Mouse (Mus musculus): Measurements from ENCODE around the gene Dph6. TPM values are rescaled to one million over a fixed set of nuclear protein-coding genes. Genes with fewer than 3 reads are reported as not detected.
A peak's percentile ranks its signal among the peaks of the same experiment; 100 is the strongest.

Dph6 gene
- polyA plus RNA-seq (2014; fragmentation: Nextera tagmentation; extraction: Ambion mirVana): 18.3 and 19.2 TPM in 2 replicates

GRCm38 (mm10) chr2:114654365-114655239 lies at the start of gene Dph6:
Gene Dph6 (minus strand): TSS chr2:114654964.
- Histone ChIP-seq H3K27me3 (ENCODE audit: control insufficient read depth, insufficient read depth, low read length) (no peaks in the 10 kb centered on the region), H3K27ac (replicated peaks in 1 of 2; ENCODE audit: control insufficient read depth in 1 of 2, insufficient read depth in 1 of 2, low read depth in 2 of 2, low read length in 2 of 2) (peak within 1 kb of the TSS; percentile 92 to 94), H3K4me1 (ENCODE audit: control insufficient read depth in 2 of 2, insufficient read depth in 2 of 2, low read length in 2 of 2) (peaks cover 0 to 5% of the 10 kb centered on the region in 2 experiments; a peak in 1 of 4 replicates), H3K4me2 (ENCODE audit: low read length) (peak within 1 kb of the TSS; percentile 68), H3K9me3 (ENCODE audit: control insufficient read depth, low read length) (no peaks in the 10 kb centered on the region), H3K4me3 (ENCODE audit: control insufficient read depth in 1 of 2, insufficient read depth in 1 of 2, low read depth in 1 of 2, low read length in 2 of 2) (peak within 1 kb of the TSS; percentile 57 to 83), H3K36me3 (ENCODE audit: control insufficient read depth, insufficient read depth, low read length) (no peaks in the 10 kb centered on the region), H3K9ac (ENCODE audit: low read length) (peak within 1 kb of the TSS; percentile 77)
- WGBS: under 1% methylated on average over 45 of the region's 45 CpGs
- peak; percentile 91 for ATAC-seq (ENCODE audit: insufficient number of reproducible peaks, insufficient read depth, low FRiP score, low read depth)

GRCm38 (mm10) chr2:114700966-114701685 lies 46.4 kb upstream of the Dph6 start:
- peaks cover 0 to 3% of the 10 kb centered on the region in 2 experiments; a peak in 1 of 4 replicates for H3K4me1 ChIP-seq (ENCODE audit: control insufficient read depth in 2 of 2, insufficient read depth in 2 of 2, low read length in 2 of 2)
- no peak overlapping the region for H3K27ac ChIP-seq (replicated peaks in 1 of 2; ENCODE audit: control insufficient read depth in 1 of 2, insufficient read depth in 1 of 2, low read depth in 2 of 2, low read length in 2 of 2)
- no peaks in the 10 kb centered on the region for H3K27me3 ChIP-seq (ENCODE audit: control insufficient read depth, insufficient read depth, low read length)
- H3K9ac ChIP-seq (ENCODE audit: low read length): no peak overlapping the region
- WGBS: 65% methylated on average over 2 of the region's 2 CpGs
- no peak overlapping the region for H3K4me3 ChIP-seq (ENCODE audit: control insufficient read depth in 1 of 2, insufficient read depth in 1 of 2, low read depth in 1 of 2, low read length in 2 of 2)
- ATAC-seq (ENCODE audit: insufficient number of reproducible peaks, insufficient read depth, low FRiP score, low read depth): no peak
- no peak overlapping the region for H3K4me2 ChIP-seq (ENCODE audit: low read length)
- H3K9me3 ChIP-seq (ENCODE audit: control insufficient read depth, low read length): no peaks in the 10 kb centered on the region
- H3K36me3 ChIP-seq (ENCODE audit: control insufficient read depth, insufficient read depth, low read length): no peaks in the 10 kb centered on the region

GRCm38 (mm10) chr2:114691607-114692006 lies 36.8 kb upstream of the Dph6 start:
- no peak overlapping the region for H3K4me2 ChIP-seq (ENCODE audit: low read length)
- no peaks in the 10 kb centered on the region for H3K4me1 ChIP-seq (ENCODE audit: control insufficient read depth in 2 of 2, insufficient read depth in 2 of 2, low read length in 2 of 2)
- 67% methylated on average over 2 of the region's 2 CpGs for WGBS
- no peak overlapping the region for H3K9ac ChIP-seq (ENCODE audit: low read length)
- no peak overlapping the region for H3K4me3 ChIP-seq (ENCODE audit: control insufficient read depth in 1 of 2, insufficient read depth in 1 of 2, low read depth in 1 of 2, low read length in 2 of 2)
- no peaks in the 10 kb centered on the region for H3K27me3 ChIP-seq (ENCODE audit: control insufficient read depth, insufficient read depth, low read length)
- H3K36me3 ChIP-seq (ENCODE audit: control insufficient read depth, insufficient read depth, low read length): no peaks in the 10 kb centered on the region
- H3K27ac ChIP-seq (replicated peaks in 1 of 2; ENCODE audit: control insufficient read depth in 1 of 2, insufficient read depth in 1 of 2, low read depth in 2 of 2, low read length in 2 of 2): no peak overlapping the region
- no peak for ATAC-seq (ENCODE audit: insufficient number of reproducible peaks, insufficient read depth, low FRiP score, low read depth)
- H3K9me3 ChIP-seq (ENCODE audit: control insufficient read depth, low read length): no peaks in the 10 kb centered on the region

GRCm38 (mm10) chr2:114687483-114687882 lies 32.7 kb upstream of the Dph6 start:
- no peak overlapping the region for H3K9ac ChIP-seq (ENCODE audit: low read length)
- H3K4me2 ChIP-seq (ENCODE audit: low read length): no peak overlapping the region
- no peaks in the 10 kb centered on the region for H3K4me1 ChIP-seq (ENCODE audit: control insufficient read depth in 2 of 2, insufficient read depth in 2 of 2, low read length in 2 of 2)
- no peak overlapping the region for H3K4me3 ChIP-seq (ENCODE audit: control insufficient read depth in 1 of 2, insufficient read depth in 1 of 2, low read depth in 1 of 2, low read length in 2 of 2)
- H3K27ac ChIP-seq (replicated peaks in 1 of 2; ENCODE audit: control insufficient read depth in 1 of 2, insufficient read depth in 1 of 2, low read depth in 2 of 2, low read length in 2 of 2): no peak overlapping the region
- 67% methylated on average over 1 of the region's 1 CpGs for WGBS
- H3K9me3 ChIP-seq (ENCODE audit: control insufficient read depth, low read length): no peaks in the 10 kb centered on the region
- no peaks in the 10 kb centered on the region for H3K36me3 ChIP-seq (ENCODE audit: control insufficient read depth, insufficient read depth, low read length)
- ATAC-seq (ENCODE audit: insufficient number of reproducible peaks, insufficient read depth, low FRiP score, low read depth): no peak
- H3K27me3 ChIP-seq (ENCODE audit: control insufficient read depth, insufficient read depth, low read length): no peaks in the 10 kb centered on the region

GRCm38 (mm10) chr2:114687081-114687480 lies 32.3 kb upstream of the Dph6 start:
- no peak overlapping the region for H3K9ac ChIP-seq (ENCODE audit: low read length)
- no peaks in the 10 kb centered on the region for H3K9me3 ChIP-seq (ENCODE audit: control insufficient read depth, low read length)
- WGBS: 81% methylated on average over 4 of the region's 4 CpGs
- no peak overlapping the region for H3K27ac ChIP-seq (replicated peaks in 1 of 2; ENCODE audit: control insufficient read depth in 1 of 2, insufficient read depth in 1 of 2, low read depth in 2 of 2, low read length in 2 of 2)
- no peak overlapping the region for H3K4me2 ChIP-seq (ENCODE audit: low read length)
- no peaks in the 10 kb centered on the region for H3K27me3 ChIP-seq (ENCODE audit: control insufficient read depth, insufficient read depth, low read length)
- H3K36me3 ChIP-seq (ENCODE audit: control insufficient read depth, insufficient read depth, low read length): no peaks in the 10 kb centered on the region
- H3K4me3 ChIP-seq (ENCODE audit: control insufficient read depth in 1 of 2, insufficient read depth in 1 of 2, low read depth in 1 of 2, low read length in 2 of 2): no peak overlapping the region
- ATAC-seq (ENCODE audit: insufficient number of reproducible peaks, insufficient read depth, low FRiP score, low read depth): no peak
- no peaks in the 10 kb centered on the region for H3K4me1 ChIP-seq (ENCODE audit: control insufficient read depth in 2 of 2, insufficient read depth in 2 of 2, low read length in 2 of 2)

GRCm38 (mm10) chr2:114673831-114674230 lies 19.1 kb upstream of the Dph6 start:
- H3K9me3 ChIP-seq (ENCODE audit: control insufficient read depth, low read length): no peaks in the 10 kb centered on the region
- no peak overlapping the region for H3K9ac ChIP-seq (ENCODE audit: low read length)
- no peak overlapping the region for H3K27ac ChIP-seq (replicated peaks in 1 of 2; ENCODE audit: control insufficient read depth in 1 of 2, insufficient read depth in 1 of 2, low read depth in 2 of 2, low read length in 2 of 2)
- WGBS: 77% methylated on average over 1 of the region's 1 CpGs
- H3K4me3 ChIP-seq (ENCODE audit: control insufficient read depth in 1 of 2, insufficient read depth in 1 of 2, low read depth in 1 of 2, low read length in 2 of 2): no peak overlapping the region
- no peaks in the 10 kb centered on the region for H3K36me3 ChIP-seq (ENCODE audit: control insufficient read depth, insufficient read depth, low read length)
- no peaks in the 10 kb centered on the region for H3K4me1 ChIP-seq (ENCODE audit: control insufficient read depth in 2 of 2, insufficient read depth in 2 of 2, low read length in 2 of 2)
- no peak overlapping the region for H3K4me2 ChIP-seq (ENCODE audit: low read length)
- no peak for ATAC-seq (ENCODE audit: insufficient number of reproducible peaks, insufficient read depth, low FRiP score, low read depth)
- no peaks in the 10 kb centered on the region for H3K27me3 ChIP-seq (ENCODE audit: control insufficient read depth, insufficient read depth, low read length)

GRCm38 (mm10) chr2:114670983-114671382 lies 16.2 kb upstream of the Dph6 start:
- no peak overlapping the region for H3K27ac ChIP-seq (replicated peaks in 1 of 2; ENCODE audit: control insufficient read depth in 1 of 2, insufficient read depth in 1 of 2, low read depth in 2 of 2, low read length in 2 of 2)
- WGBS: 79% methylated on average over 3 of the region's 3 CpGs
- H3K9ac ChIP-seq (ENCODE audit: low read length): no peak overlapping the region
- H3K36me3 ChIP-seq (ENCODE audit: control insufficient read depth, insufficient read depth, low read length): no peaks in the 10 kb centered on the region
- no peaks in the 10 kb centered on the region for H3K4me1 ChIP-seq (ENCODE audit: control insufficient read depth in 2 of 2, insufficient read depth in 2 of 2, low read length in 2 of 2)
- H3K4me3 ChIP-seq (ENCODE audit: control insufficient read depth in 1 of 2, insufficient read depth in 1 of 2, low read depth in 1 of 2, low read length in 2 of 2): no peak overlapping the region
- ATAC-seq (ENCODE audit: insufficient number of reproducible peaks, insufficient read depth, low FRiP score, low read depth): no peak
- H3K9me3 ChIP-seq (ENCODE audit: control insufficient read depth, low read length): no peaks in the 10 kb centered on the region
- H3K4me2 ChIP-seq (ENCODE audit: low read length): no peak overlapping the region
- H3K27me3 ChIP-seq (ENCODE audit: control insufficient read depth, insufficient read depth, low read length): no peaks in the 10 kb centered on the region

All from heart, embryonic 14.5 days (tissue).